24 mouse cellular contexts compared by ENCODE assay signal in genomic region chr8:106533709-106534108, GRCm38 (mm10). TPM values are rescaled to one million over a fixed set of nuclear protein-coding genes. Genes with fewer than 3 reads are reported as not detected.
A peak's percentile ranks its signal among the peaks of the same experiment; 100 is the strongest.
DNase-seq lines count a peak whose midpoint lies in the region; ATAC-seq lines count a peak whose summit lies in the region.
"Had no signal": no experiment of that assay in that cellular context is flagged by ENCODE, and none has a peak within 500 bp of the region (broad histone marks: within the 10 kb centered on the region; RNA-seq: fewer than 3 reads in every experiment).

No protein-coding gene starts in this region.

- H3K36me3 ChIP-seq in heart, embryonic 12.5 days: peaks cover 40% of the 10 kb centered on the region
- 0 out of 2 replicates have a peak, but pooled peaks cover 10% of the 10 kb centered on the region for H3K36me3 ChIP-seq in embryonic facial prominence, embryonic 14.5 days (ENCODE audit: control insufficient read depth, insufficient read depth, low read length)
- H3K36me3 ChIP-seq in forebrain, embryonic 10.5 days (replicated peaks): no peaks in the 10 kb centered on the region; the same call in 1 of the 2 replicates
- peaks cover 4% of the 10 kb centered on the region; the same call in 1 of the 2 replicates for H3K36me3 ChIP-seq in liver, embryonic 12.5 days
- H3K36me3 ChIP-seq: hindbrain, embryonic 12.5 days had no signal

- 0 out of 2 replicates have a peak, but pooled peaks cover 7% of the 10 kb centered on the region for H3K9me3 ChIP-seq in heart, embryonic 12.5 days (replicated peaks)
- H3K9me3 ChIP-seq in embryonic facial prominence, embryonic 14.5 days (ENCODE audit: control insufficient read depth, low read length): peaks cover 3% of the 10 kb centered on the region; the same call in 1 of the 2 replicates
- H3K9me3 ChIP-seq in forebrain, embryonic 10.5 days: no peaks in the 10 kb centered on the region
- no peaks in the 10 kb centered on the region for H3K9me3 ChIP-seq in liver, embryonic 12.5 days (replicated peaks)
- H3K9me3 ChIP-seq: forebrain, embryonic 13.5 days; hindbrain, embryonic 12.5 days had no signal

- ATAC-seq in heart, embryonic 12.5 days (ENCODE audit: insufficient number of reproducible peaks, low FRiP score): no peak
- no peak for ATAC-seq in embryonic facial prominence, embryonic 14.5 days (ENCODE audit: low read depth)
- ATAC-seq in hematopoietic stem cell, adult 5-6 weeks (replicated peaks in 1 of 2; ENCODE audit: insufficient read depth in 1 of 2, low FRiP score in 2 of 2, low TSS enrichment in 1 of 2, low read depth in 1 of 2, poor library complexity in 2 of 2, severe bottlenecking in 2 of 2): peak; percentile 37 to 39; a peak in 2 of 4 replicates
- no peak for ATAC-seq in liver, embryonic 12.5 days
- ATAC-seq: forebrain, embryonic 13.5 days; forebrain, postnatal 0 days; hindbrain, embryonic 16.5 days; inflammation-experienced regulatory T-cells, adult 6 months; intestine, postnatal 0 days had no signal

- no peak overlapping the region for H3K9ac ChIP-seq in heart, embryonic 12.5 days
- H3K9ac ChIP-seq in embryonic facial prominence, embryonic 14.5 days (ENCODE audit: low read depth, low read length): no peak overlapping the region
- no peak overlapping the region for H3K9ac ChIP-seq in liver, embryonic 12.5 days
- H3K9ac ChIP-seq: forebrain, embryonic 13.5 days; forebrain, postnatal 0 days; hindbrain, embryonic 12.5 days had no signal

- WGBS in heart, embryonic 12.5 days: 77% methylated on average over 7 of the region's 7 CpGs
- 57% methylated on average over 7 of the region's 7 CpGs for WGBS in embryonic facial prominence, embryonic 14.5 days
- 88% methylated on average over 7 of the region's 7 CpGs for WGBS in forebrain, embryonic 10.5 days
- 49% methylated on average over 7 of the region's 7 CpGs for WGBS in liver, embryonic 12.5 days (ENCODE audit: insufficient replicate concordance)

- H3K4me1 ChIP-seq in heart, embryonic 12.5 days (replicated peaks): peaks cover 18% of the 10 kb centered on the region
- H3K4me1 ChIP-seq in embryonic facial prominence, embryonic 14.5 days (ENCODE audit: control insufficient read depth, insufficient read depth, low read length): peaks cover 12% of the 10 kb centered on the region; the same call in 1 of the 2 replicates
- H3K4me1 ChIP-seq in forebrain, embryonic 10.5 days: no peaks in the 10 kb centered on the region
- H3K4me1 ChIP-seq in liver, embryonic 12.5 days: no peaks in the 10 kb centered on the region
- H3K4me1 ChIP-seq: forebrain, embryonic 13.5 days had no signal

- no peaks in the 10 kb centered on the region for H3K27me3 ChIP-seq in heart, embryonic 12.5 days (replicated peaks)
- no peaks in the 10 kb centered on the region for H3K27me3 ChIP-seq in embryonic facial prominence, embryonic 14.5 days (replicated peaks; ENCODE audit: control insufficient read depth, insufficient read depth, low read length)
- H3K27me3 ChIP-seq in forebrain, embryonic 10.5 days (ENCODE audit: poor library complexity, severe bottlenecking): no peaks in the 10 kb centered on the region
- no peaks in the 10 kb centered on the region for H3K27me3 ChIP-seq in liver, embryonic 12.5 days (replicated peaks)
- H3K27me3 ChIP-seq: forebrain, embryonic 13.5 days; hindbrain, embryonic 12.5 days had no signal

- no peak overlapping the region for H3K4me3 ChIP-seq in heart, embryonic 12.5 days
- H3K4me3 ChIP-seq in embryonic facial prominence, embryonic 14.5 days (ENCODE audit: low read depth, low read length): no peak overlapping the region
- no peak overlapping the region for H3K4me3 ChIP-seq in forebrain, embryonic 10.5 days
- no peak overlapping the region for H3K4me3 ChIP-seq in liver, embryonic 12.5 days
- H3K4me3 ChIP-seq: forebrain, embryonic 13.5 days; gastrocnemius, adult 2 months; hindbrain, embryonic 12.5 days had no signal

- H3K27ac ChIP-seq in heart, embryonic 12.5 days (ENCODE audit: poor library complexity, severe bottlenecking): 0 out of 2 replicates have a peak overlapping the region, but pooled peaks have one; percentile 13
- H3K27ac ChIP-seq in embryonic facial prominence, embryonic 14.5 days (replicated peaks; ENCODE audit: low read depth, low read length): peak overlapping the region; percentile 16; the same call in 1 of the 2 replicates
- no peak overlapping the region for H3K27ac ChIP-seq in forebrain, embryonic 10.5 days
- H3K27ac ChIP-seq in liver, embryonic 12.5 days: no peak overlapping the region
- H3K27ac ChIP-seq: forebrain, embryonic 13.5 days; gastrocnemius, adult 2 months; hindbrain, embryonic 12.5 days had no signal

- H3K4me2 ChIP-seq in heart, embryonic 12.5 days: no peak overlapping the region
- H3K4me2 ChIP-seq in embryonic facial prominence, embryonic 14.5 days (ENCODE audit: low read depth, low read length): no peak overlapping the region
- H3K4me2 ChIP-seq in liver, embryonic 12.5 days: no peak overlapping the region
- H3K4me2 ChIP-seq: forebrain, embryonic 13.5 days; heart, embryonic 11.5 days; hindbrain, embryonic 12.5 days had no signal

- intact Hi-C loops in heart, postnatal 10 days (cut with DNase I): loop anchor here (1.0 kb wide), 1 partner anchor 100 kb away; no protein-coding TSS in a partner anchor

- DNase-seq in heart, postnatal 10 days: no peak
- DNase-seq in 416B (ENCODE audit: low read depth): peak; percentile 41
- DNase-seq in embryonic facial prominence, embryonic 14.5 days (ENCODE audit: low spot score): peak; percentile 24
- DNase-seq in forebrain, embryonic 10.5 days (ENCODE audit: extremely low spot score, low spot score): no peak
- DNase-seq in adrenal gland, postnatal 25 days: no peak
- DNase-seq: adrenal gland, postnatal 36 days; cerebellum, postnatal 10 days; gastrocnemius, postnatal 25 days; heart, adult 11 months had no signal

RNA-seq across cellular contexts. Expression of gene Cdh3, which starts 23.0 kb away (rescaled TPM):
- polyA plus RNA-seq in heart, embryonic 12.5 days (2016; fragmentation: Nextera tagmentation; extraction: Ambion mirVana): 39.9 and 41.0 TPM in 2 replicates
- total RNA-seq in heart, postnatal 10 days (2021): 1 to 10 TPM; 2.8 to 3.3 TPM
- polyA plus RNA-seq in embryonic facial prominence, embryonic 14.5 days (2014; fragmentation: Nextera tagmentation; extraction: Ambion mirVana): 9.8 and 15.5 TPM in 2 replicates
- not detected in 2 replicates for total RNA-seq in hematopoietic stem cell, adult 5-6 weeks (2017)
- polyA plus RNA-seq in forebrain, embryonic 10.5 days (2016; fragmentation: Nextera tagmentation; extraction: Ambion mirVana): 10.4 and 11.2 TPM in 2 replicates
- polyA plus RNA-seq in liver, embryonic 12.5 days (2016; fragmentation: Nextera tagmentation; extraction: Ambion mirVana): 6.8 and 6.9 TPM in 2 replicates
- 0.27 and 0.52 TPM in 2 replicates for total RNA-seq in adrenal gland, postnatal 25 days (2021)
- polyA plus RNA-seq: inflammation-experienced regulatory T-cells, adult 6 months had no signal

RNA-seq across cellular contexts. Expression of gene 6030452D12Rik, which starts 33.4 kb away (rescaled TPM):
- polyA plus RNA-seq in heart, embryonic 12.5 days (2016; fragmentation: Nextera tagmentation; extraction: Ambion mirVana): not detected in 2 replicates
- total RNA-seq in heart, postnatal 10 days (2021): not detected
- not detected in 2 replicates for polyA plus RNA-seq in embryonic facial prominence, embryonic 14.5 days (2014; fragmentation: Nextera tagmentation; extraction: Ambion mirVana)
- not detected in 2 replicates for total RNA-seq in hematopoietic stem cell, adult 5-6 weeks (2017)
- polyA plus RNA-seq in forebrain, embryonic 10.5 days (2016; fragmentation: Nextera tagmentation; extraction: Ambion mirVana): not detected in 2 replicates
- polyA plus RNA-seq in liver, embryonic 12.5 days (2016; fragmentation: Nextera tagmentation; extraction: Ambion mirVana): not detected in 2 replicates
- not detected in 2 replicates for total RNA-seq in adrenal gland, postnatal 25 days (2021)
- total RNA-seq: adrenal gland, adult 2 months; adrenal gland, postnatal 36 days; ES-E14; forebrain, postnatal 0 days; gastrocnemius, adult 2 months; gastrocnemius, postnatal 25 days; heart, postnatal 25 days had no signal
- polyA plus RNA-seq: adrenal gland, adult 2 months; cerebellum, adult 2 months; forebrain, embryonic 13.5 days; forebrain, postnatal 0 days; heart, embryonic 11.5 days; hindbrain, embryonic 12.5 days; hindbrain, embryonic 16.5 days; inflammation-experienced regulatory T-cells, adult 6 months; intestine, postnatal 0 days had no signal

RNA-seq across cellular contexts. Expression of gene Gm10073, which starts 39.6 kb away (rescaled TPM):
- 2.8 and 4.1 TPM in 2 replicates for polyA plus RNA-seq in heart, embryonic 12.5 days (2016; fragmentation: Nextera tagmentation; extraction: Ambion mirVana)
- total RNA-seq in heart, postnatal 10 days (2021): 100 to 1,000 TPM; 112 to 113 TPM
- polyA plus RNA-seq in embryonic facial prominence, embryonic 14.5 days (2014; fragmentation: Nextera tagmentation; extraction: Ambion mirVana): 11.4 and 13.7 TPM in 2 replicates
- 11.4 and 20.0 TPM in 2 replicates for total RNA-seq in hematopoietic stem cell, adult 5-6 weeks (2017)
- 7.6 and 8.4 TPM in 2 replicates for polyA plus RNA-seq in forebrain, embryonic 10.5 days (2016; fragmentation: Nextera tagmentation; extraction: Ambion mirVana)
- polyA plus RNA-seq in liver, embryonic 12.5 days (2016; fragmentation: Nextera tagmentation; extraction: Ambion mirVana): 4.0 and 7.1 TPM in 2 replicates
- total RNA-seq in adrenal gland, postnatal 25 days (2021): 101 and 113 TPM in 2 replicates

Comparison
In these comparisons a context has a peak if more than half of its experiments do, and no peak if none do; other contexts are left out.
1. ATAC-seq: peak in hematopoietic stem cell, adult 5-6 weeks (2 of 2); none in heart, embryonic 12.5 days (single experiment), embryonic facial prominence, embryonic 14.5 days (single experiment) and liver, embryonic 12.5 days (single experiment).
2. H3K27ac ChIP-seq: peak in heart, embryonic 12.5 days (single experiment) and embryonic facial prominence, embryonic 14.5 days (single experiment); none in forebrain, embryonic 10.5 days (single experiment) and liver, embryonic 12.5 days (single experiment).
3. DNase-seq: peak in 416B (single experiment) and embryonic facial prominence, embryonic 14.5 days (single experiment); none in heart, postnatal 10 days (0 of 2), forebrain, embryonic 10.5 days (single experiment) and adrenal gland, postnatal 25 days (single experiment).